Mouse (Mus musculus) hindbrain, embryonic 15.5 days (tissue): ENCODE measurements at regions not wholly inside any gene's neighbourhood (a gene's known extent, or its start where the extent isn't known, plus 50 kb on each side); places are given as distances from the start of the nearest gene placed in this dataset.
A peak's percentile ranks its signal among the peaks of the same experiment; 100 is the strongest.

ENCODE experiments used
- ATAC-seq: fragments of 200-750 bp; cut with Nextera tagmentation; 2 replicates; pipeline ENCODE4 v1.8.0; 2017; ENCODE audit warnings: low read depth, moderate number of reproducible peaks, moderate TSS enrichment; ENCODE audit not compliant: low FRiP score
- H3K27ac ChIP-seq: fragments of 300-500 bp; sonication (generic); replicated peaks from 2 replicates; pipeline ENCODE4 v1.5.1; 2015; ENCODE audit warnings: mild to moderate bottlenecking, inconsistent platforms
- H3K27me3 ChIP-seq: fragments of 300-500 bp; sonication (generic); 2 replicates; pipeline ENCODE4 v1.6.1; 2015; ENCODE audit warnings: control low read depth, inconsistent platforms
- H3K36me3 ChIP-seq: fragments of 300-500 bp; sonication (generic); 2 replicates; pipeline ENCODE4 v1.6.1; 2015; ENCODE audit warnings: control low read depth, inconsistent platforms
- H3K4me1 ChIP-seq: fragments of 300-500 bp; sonication (generic); replicated peaks from 2 replicates; pipeline ENCODE4 v1.6.1; 2015; ENCODE audit warnings: control low read depth, inconsistent platforms
- H3K4me2 ChIP-seq: fragments of 300-500 bp; sonication (generic); 2 replicates; pipeline ENCODE4 v1.6.1; 2015; ENCODE audit warnings: moderate library complexity, mild to moderate bottlenecking, inconsistent platforms
- H3K4me3 ChIP-seq: fragments of 300-500 bp; sonication (generic); 2 replicates; pipeline ENCODE4 v1.5.1; 2015; ENCODE audit warnings: mild to moderate bottlenecking, inconsistent platforms
- H3K9ac ChIP-seq: fragments of 300-500 bp; sonication (generic); 2 replicates; pipeline ENCODE4 v1.6.1; 2015; ENCODE audit warnings: inconsistent platforms
- H3K9me3 ChIP-seq: fragments of 300-500 bp; sonication (generic); 2 replicates; pipeline ENCODE4 v1.6.1; 2016; ENCODE audit warnings: control low read depth, inconsistent platforms
- WGBS: fragments of 180-500 bp; shearing (Covaris S2); methylation state at CpG from one replicate; pipeline ENCODE4 v1.1.7; 2015; 5-methylcytosine and 5-hydroxymethylcytosine counted together

DNA sequence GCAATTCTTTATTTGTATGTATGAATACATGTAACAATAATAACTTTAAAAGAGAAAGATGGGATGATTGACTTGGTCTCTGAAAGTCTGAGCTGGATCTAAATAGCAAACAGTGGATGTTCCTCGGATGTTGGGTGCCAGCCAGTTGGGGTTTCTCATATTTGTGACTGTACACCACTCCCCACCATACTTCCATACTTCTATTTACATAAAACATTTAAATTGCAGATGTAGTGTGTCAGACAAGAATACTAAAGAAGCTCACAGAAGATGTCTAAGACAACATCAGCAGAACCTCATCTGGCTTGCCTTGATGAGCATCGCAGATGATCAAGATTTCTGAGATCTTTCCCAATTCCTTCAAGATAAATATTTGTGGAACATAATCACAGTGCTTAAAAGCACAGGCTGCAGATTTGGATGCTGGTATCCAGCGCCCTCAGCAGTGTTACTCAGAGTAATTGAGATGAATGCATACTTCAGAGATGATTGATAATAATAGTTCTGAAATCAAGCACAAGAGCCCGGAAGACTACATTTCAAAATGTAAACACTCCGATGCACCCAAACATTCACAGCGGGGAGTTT is 762.0 kb upstream of the Intu start:
- Histone ChIP-seq H3K27me3 (no peaks in the 10 kb centered on the region), H3K4me2 (no peak overlapping the region), H3K4me1 (no peaks in the 10 kb centered on the region), H3K27ac (no peak overlapping the region), H3K9me3 (no peaks in the 10 kb centered on the region), H3K4me3 (no peak overlapping the region), H3K36me3 (no peaks in the 10 kb centered on the region), H3K9ac (no peak overlapping the region)
- 85% methylated on average over 6 of the region's 6 CpGs for WGBS
- ATAC-seq, result no peak

DNA sequence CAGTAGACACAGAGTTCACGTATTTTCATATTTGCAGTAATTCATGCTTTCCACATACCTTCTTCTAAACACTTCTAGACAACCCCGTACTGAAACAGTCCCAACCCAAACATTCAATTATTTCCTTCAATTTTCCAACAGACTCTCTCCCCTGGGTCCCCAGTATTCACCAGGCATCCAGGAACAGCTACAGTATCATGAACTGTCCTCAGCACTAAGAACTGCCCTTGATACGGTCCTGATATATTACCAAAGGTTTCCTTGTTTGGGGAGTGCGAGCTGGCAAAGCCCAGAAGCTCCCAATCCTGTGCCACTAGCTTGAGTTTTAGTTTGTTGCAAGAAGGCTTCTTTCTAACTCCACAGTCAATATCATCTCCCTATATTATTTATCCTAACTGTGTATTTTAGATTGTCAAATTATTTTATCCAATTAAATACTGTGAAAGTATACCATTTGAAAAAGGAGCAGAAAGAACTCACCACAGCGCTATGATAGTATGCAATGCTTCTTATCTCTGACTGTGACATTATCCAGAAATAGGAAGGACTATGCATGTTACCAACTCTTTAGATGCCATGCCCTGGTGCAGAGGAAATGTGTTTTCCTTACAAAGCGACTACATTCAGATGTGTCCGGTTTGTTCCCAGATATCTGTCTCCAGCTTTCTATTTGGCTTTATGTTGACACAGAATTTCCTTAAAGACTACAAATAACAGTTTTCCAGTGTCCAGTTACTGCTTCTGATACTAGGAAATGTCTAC is 754.6 kb upstream of the Intu start:
- H3K4me2 ChIP-seq, result no peak overlapping the region
- peaks cover 8% of the 10 kb centered on the region for H3K4me1 ChIP-seq
- H3K9me3 ChIP-seq, result no peaks in the 10 kb centered on the region
- no peak overlapping the region for H3K9ac ChIP-seq
- H3K4me3 ChIP-seq, result no peak overlapping the region
- H3K27ac ChIP-seq, result no peak overlapping the region
- H3K27me3 ChIP-seq, result no peaks in the 10 kb centered on the region
- no peak for ATAC-seq
- H3K36me3 ChIP-seq, result no peaks in the 10 kb centered on the region
- WGBS, result 90% methylated on average over 7 of the region's 7 CpGs

DNA sequence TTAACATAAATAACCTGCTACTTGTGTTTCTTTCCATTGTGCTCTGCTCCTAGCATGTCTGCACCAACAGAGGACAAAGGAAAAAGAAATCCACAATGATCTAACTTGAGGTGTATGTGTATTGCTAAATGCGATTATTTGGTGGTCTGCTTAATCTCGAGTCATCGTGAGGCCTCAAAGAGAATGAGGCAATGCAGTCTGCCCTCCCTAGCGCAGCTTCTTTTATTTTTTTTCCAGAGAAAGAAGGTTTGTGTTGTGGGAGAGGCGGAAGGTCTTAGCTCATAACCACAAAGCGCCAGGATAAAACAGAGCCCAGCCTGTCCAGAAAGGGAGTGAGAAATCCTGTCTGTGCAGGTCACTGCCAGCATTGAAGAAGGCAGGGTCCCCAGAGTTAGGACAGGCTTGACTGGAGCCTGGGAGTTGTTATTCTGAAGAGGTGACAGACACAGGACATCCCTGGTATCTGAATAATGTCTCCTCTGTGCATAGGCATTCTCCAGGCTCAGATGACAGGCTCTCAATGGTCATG is 751.3 kb upstream of the Intu start:
- Histone ChIP-seq H3K4me3 (no peak overlapping the region), H3K9me3 (no peaks in the 10 kb centered on the region), H3K36me3 (no peaks in the 10 kb centered on the region), H3K9ac (no peak overlapping the region), H3K4me2 (no peak overlapping the region), H3K4me1 (peaks cover 8% of the 10 kb centered on the region), H3K27me3 (no peaks in the 10 kb centered on the region), H3K27ac (no peak overlapping the region)
- peak; percentile 48 for ATAC-seq
- 69% methylated on average over 6 of the region's 6 CpGs for WGBS

DNA sequence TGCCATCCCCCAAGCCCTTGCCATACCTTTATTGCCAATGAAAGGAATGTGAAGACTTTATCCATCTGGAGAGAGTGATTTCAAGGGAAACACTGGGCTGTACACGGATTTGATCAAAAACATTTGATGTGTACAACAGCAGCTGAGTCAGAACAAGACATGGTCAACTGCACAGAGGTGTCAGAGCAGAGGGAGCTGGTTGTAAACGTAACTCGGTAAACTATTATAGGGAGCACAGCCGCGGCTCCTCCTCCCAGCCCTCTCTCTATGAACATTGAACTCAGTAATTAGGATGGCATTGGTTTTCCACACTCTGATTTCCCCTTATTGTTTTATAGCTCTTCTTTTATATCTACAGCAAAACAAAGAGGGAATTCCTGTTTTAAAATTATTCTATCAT is 750.8 kb upstream of the Intu start:
- 64% methylated on average over 5 of the region's 5 CpGs for WGBS

DNA sequence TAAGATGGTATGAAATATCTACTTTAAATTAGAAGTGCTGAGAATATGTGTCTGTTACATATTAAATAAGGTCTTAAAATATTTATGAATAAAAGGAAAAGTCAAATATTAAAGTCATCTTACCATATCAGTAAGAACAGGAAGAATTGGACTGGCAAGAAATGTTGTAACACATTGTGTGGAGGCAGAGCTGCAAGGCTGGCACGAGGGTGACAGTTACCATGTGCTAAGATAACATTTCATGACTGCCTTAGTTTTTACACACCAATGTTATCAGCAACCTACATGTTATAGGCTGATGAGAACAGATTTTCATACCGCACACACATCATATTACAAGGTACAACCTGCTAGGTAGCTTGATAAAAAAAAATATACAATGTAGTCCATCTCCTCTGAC is 746.2 kb upstream of the Intu start:
- Histone ChIP-seq H3K9me3 (no peaks in the 10 kb centered on the region), H3K27ac (no peak overlapping the region), H3K4me3 (no peak overlapping the region), H3K36me3 (no peaks in the 10 kb centered on the region), H3K4me1 (peaks cover 4% of the 10 kb centered on the region), H3K27me3 (no peaks in the 10 kb centered on the region), H3K9ac (no peak overlapping the region), H3K4me2 (no peak overlapping the region)
- ATAC-seq, result no peak
- WGBS, result 89% methylated on average over 2 of the region's 2 CpGs

More for the DNA sequence above, 750.8 kb upstream of the Intu start:
- H3K4me2 ChIP-seq, result no peak overlapping the region
- no peaks in the 10 kb centered on the region for H3K36me3 ChIP-seq
- H3K27me3 ChIP-seq, result no peaks in the 10 kb centered on the region
- H3K9me3 ChIP-seq, result no peaks in the 10 kb centered on the region
- H3K4me3 ChIP-seq, result no peak overlapping the region
- H3K4me1 ChIP-seq, result peaks cover 8% of the 10 kb centered on the region
- no peak for ATAC-seq
- no peak overlapping the region for H3K9ac ChIP-seq
- no peak overlapping the region for H3K27ac ChIP-seq

DNA sequence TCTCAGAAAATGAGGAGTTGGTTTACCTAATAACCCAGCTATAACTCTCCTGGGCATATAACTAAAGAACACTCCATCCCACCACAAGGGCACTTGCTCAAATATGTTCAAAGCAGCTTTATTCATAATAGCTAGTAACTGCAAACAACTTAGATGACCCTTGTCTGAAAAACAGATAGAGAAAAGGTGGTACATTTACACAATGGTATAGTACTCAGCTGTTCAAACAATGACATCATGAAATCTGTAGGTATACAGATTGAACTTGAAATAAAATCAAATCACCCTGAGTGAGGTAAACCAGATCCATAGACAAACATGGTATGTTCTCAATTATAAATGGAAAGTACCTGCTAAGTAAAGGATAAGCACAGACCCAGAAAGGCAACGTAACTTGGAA is 721.5 kb upstream of the Intu start:
- Histone ChIP-seq H3K4me2 (no peak overlapping the region), H3K4me3 (no peak overlapping the region), H3K27ac (no peak overlapping the region), H3K27me3 (no peaks in the 10 kb centered on the region), H3K4me1 (no peaks in the 10 kb centered on the region), H3K36me3 (no peaks in the 10 kb centered on the region), H3K9ac (no peak overlapping the region), H3K9me3 (no peaks in the 10 kb centered on the region)
- WGBS, result 100% methylated on average over 1 of the region's 1 CpGs
- ATAC-seq, result no peak

DNA sequence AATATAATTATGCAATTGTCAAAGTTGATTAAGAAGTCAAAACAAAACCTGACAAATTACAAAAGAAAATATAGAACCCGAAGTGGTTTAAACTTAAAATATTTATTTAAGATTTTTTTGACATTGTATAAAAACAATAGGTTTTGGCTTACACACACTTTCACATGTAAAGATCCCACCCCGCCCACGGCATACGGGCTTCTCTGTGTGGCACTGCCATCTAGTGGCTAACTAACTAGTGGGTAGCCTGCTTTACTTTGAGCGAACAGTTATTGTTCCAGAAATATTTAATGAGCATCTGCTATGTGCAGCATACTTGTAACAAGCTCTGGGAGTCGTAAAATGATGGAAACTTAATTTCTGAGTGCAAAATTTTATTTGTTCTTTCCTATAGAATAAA is 716.3 kb upstream of the Intu start:
- Histone ChIP-seq H3K4me3 (no peak overlapping the region), H3K36me3 (no peaks in the 10 kb centered on the region), H3K4me2 (no peak overlapping the region), H3K9ac (no peak overlapping the region), H3K27me3 (no peaks in the 10 kb centered on the region), H3K9me3 (no peaks in the 10 kb centered on the region), H3K27ac (no peak overlapping the region), H3K4me1 (no peaks in the 10 kb centered on the region)
- ATAC-seq, result no peak; the same call in 1 of the 2 replicates
- WGBS, result 27% methylated on average over 6 of the region's 6 CpGs

DNA sequence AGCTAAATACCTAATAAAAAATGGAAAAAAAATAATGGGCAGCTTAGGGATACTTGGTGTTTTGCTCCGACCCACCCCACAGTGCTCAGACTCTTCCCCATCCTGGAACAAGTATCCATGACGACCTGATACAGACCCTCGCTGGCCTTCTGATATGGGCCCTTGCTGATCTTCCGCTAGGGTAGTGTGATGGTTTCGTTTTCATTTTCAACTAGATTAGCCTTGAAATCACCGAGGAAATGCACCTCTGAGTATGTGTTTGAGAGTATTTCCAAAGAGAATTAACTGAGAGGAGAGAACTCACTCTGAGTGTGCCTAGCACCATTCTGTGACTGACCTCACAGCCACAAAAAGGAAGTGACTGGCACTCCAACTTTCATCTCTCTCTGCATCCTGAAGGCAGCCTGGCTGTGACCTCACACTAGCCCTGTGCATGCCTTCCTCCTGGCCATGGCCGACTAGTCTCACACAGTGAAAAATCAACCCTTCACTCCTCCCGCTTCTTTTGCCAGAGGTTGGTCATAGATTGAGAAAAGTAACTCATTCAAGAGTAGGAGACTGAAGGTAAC is 700.5 kb upstream of the Intu start:
- 87% methylated on average over 8 of the region's 8 CpGs for WGBS
- ATAC-seq, result no peak
- Histone ChIP-seq H3K4me3 (no peak overlapping the region), H3K27me3 (no peaks in the 10 kb centered on the region), H3K27ac (no peak overlapping the region), H3K36me3 (no peaks in the 10 kb centered on the region), H3K4me1 (no peaks in the 10 kb centered on the region), H3K9ac (no peak overlapping the region), H3K4me2 (no peak overlapping the region), H3K9me3 (no peaks in the 10 kb centered on the region)

DNA sequence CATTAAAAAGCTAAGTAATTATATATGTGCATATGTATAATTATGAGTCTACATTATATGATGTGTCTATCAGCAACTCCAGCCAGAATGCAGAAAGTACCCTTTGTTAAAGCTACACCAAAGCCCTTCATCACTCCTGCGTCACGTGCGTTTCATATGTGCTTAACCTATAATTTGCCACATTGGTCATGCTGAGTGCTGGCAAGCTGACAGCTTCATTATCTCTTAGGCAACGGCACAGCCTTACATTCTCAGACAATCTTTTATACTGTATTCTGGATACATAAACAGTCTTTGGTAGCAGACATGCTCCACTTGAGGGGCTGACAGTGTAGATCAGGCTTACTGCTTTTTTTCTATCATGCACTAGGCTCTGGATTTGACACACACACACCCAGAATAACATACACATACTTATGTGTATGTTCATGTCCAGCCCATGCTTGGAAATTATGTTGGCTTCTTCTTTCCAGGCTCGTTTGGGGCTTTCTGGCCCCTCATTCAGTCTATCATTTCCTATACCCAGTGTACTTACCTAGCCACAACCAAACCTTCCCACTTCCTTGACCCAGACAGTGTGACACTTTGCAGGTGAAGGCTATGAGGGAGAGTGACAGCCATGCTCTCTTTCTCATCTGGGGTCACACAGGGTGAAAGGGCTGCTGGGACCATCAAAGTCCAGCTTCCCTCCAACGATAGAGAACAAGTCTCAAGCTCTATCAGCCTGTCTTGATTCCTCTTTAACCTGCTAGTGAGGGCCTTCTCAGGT is 692.5 kb upstream of the Intu start:
- peak; percentile 51; the same call in 1 of the 2 replicates for ATAC-seq
- Histone ChIP-seq H3K27me3 (no peaks in the 10 kb centered on the region), H3K4me1 (0 out of 2 replicates have a peak, but pooled peaks cover 6% of the 10 kb centered on the region), H3K4me3 (no peak overlapping the region), H3K36me3 (no peaks in the 10 kb centered on the region), H3K9ac (no peak overlapping the region), H3K9me3 (no peaks in the 10 kb centered on the region), H3K4me2 (no peak overlapping the region), H3K27ac (no peak overlapping the region)
- 42% methylated on average over 6 of the region's 6 CpGs for WGBS

DNA sequence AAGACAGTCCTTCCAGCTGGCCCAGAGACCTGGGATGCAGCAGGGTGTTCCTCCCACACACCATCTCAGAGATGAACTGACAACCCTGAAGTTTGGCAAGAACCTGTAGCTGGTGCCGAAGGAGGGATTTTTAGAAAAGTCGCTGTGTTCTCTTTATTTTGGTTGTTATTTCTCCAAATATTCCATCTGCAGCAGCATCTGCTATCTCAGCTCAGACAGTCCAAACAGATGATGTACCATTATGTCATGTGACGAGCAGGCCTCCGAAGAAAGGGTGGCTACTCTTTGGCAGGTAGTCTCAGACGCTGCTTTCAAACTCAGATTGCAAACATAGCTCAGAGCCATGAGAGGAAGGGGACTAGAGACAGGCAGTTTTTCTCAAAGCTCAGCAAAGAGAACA is 690.1 kb upstream of the Intu start:
- Histone ChIP-seq H3K27ac (no peak overlapping the region), H3K9ac (no peak overlapping the region), H3K36me3 (no peaks in the 10 kb centered on the region), H3K4me1 (0 out of 2 replicates have a peak, but pooled peaks cover 6% of the 10 kb centered on the region), H3K4me2 (no peak overlapping the region), H3K27me3 (no peaks in the 10 kb centered on the region), H3K4me3 (no peak overlapping the region), H3K9me3 (no peaks in the 10 kb centered on the region)
- ATAC-seq, result no peak
- 81% methylated on average over 5 of the region's 5 CpGs for WGBS

DNA sequence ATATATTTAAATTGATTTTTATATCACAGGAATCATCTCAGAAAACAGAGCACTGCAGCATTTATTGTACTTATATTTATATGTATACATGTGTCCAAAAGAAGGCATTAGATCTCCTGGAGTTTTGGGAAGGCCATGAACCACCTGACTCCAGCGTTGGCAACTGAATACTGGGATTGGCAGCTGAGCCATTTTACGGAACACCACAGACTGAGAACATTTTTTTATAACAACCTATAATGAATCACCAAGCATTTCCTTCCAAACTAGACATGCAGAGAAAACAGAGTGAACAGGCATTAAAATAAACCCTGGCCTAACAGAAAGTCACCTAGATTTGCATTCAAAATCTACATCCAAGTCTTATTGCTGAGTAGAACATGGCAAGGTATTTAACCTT is 686.0 kb upstream of the Intu start:
- 77% methylated on average over 2 of the region's 2 CpGs for WGBS
- Histone ChIP-seq H3K27ac (no peak overlapping the region), H3K4me2 (no peak overlapping the region), H3K9ac (no peak overlapping the region), H3K4me3 (no peak overlapping the region), H3K36me3 (no peaks in the 10 kb centered on the region), H3K27me3 (no peaks in the 10 kb centered on the region), H3K4me1 (no peaks in the 10 kb centered on the region), H3K9me3 (no peaks in the 10 kb centered on the region)
- no peak for ATAC-seq

DNA sequence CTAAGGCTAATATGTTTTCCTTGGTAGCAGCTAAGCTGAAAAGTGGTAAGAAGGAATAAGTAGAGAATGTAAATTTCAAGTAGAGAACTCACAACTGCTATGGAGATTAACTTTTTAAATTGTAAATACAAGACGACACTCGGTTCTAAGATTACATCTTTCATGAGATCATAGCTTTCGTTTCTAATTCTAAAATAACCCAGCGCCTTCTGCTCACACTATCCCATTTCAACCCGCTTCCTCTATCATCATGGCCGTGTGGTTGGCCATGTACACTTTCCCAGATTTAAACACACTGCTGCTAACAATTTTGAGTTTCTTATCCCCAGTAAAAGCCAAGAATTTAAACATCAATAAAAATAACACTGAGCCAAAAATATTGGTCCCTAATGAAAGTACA is 682.3 kb upstream of the Intu start:
- H3K27me3 ChIP-seq, result no peaks in the 10 kb centered on the region
- no peaks in the 10 kb centered on the region for H3K9me3 ChIP-seq
- no peak overlapping the region for H3K4me3 ChIP-seq
- 94% methylated on average over 6 of the region's 6 CpGs for WGBS
- no peak overlapping the region for H3K27ac ChIP-seq
- H3K4me1 ChIP-seq, result no peaks in the 10 kb centered on the region
- no peak for ATAC-seq
- H3K4me2 ChIP-seq, result no peak overlapping the region
- H3K36me3 ChIP-seq, result no peaks in the 10 kb centered on the region
- no peak overlapping the region for H3K9ac ChIP-seq
